Mouse (Mus musculus): ENCODE measurements at regions not wholly inside any gene's neighbourhood (a gene's known extent, or its start where the extent isn't known, plus 50 kb on each side); places are given as distances from the start of the nearest gene placed in this dataset.

GRCm38 (mm10) chr3:21760516-21761218, 315.8 kb upstream of the Tbl1xr1 start:
- H3K4me3 ChIP-seq (replicated peaks; ENCODE audit: low read length), result no peak overlapping the region
- no peak for TF ChIP-seq NANOG (IDR thresholded peaks at IDR 0.05; ENCODE audit: borderline replicate concordance, low read length)
- TF ChIP-seq CTCF (conservative IDR thresholded peaks at IDR 0.05; ENCODE audit: low read length), result no peak
- TF ChIP-seq POU5F1 (IDR thresholded peaks at IDR 0.05; ENCODE audit: borderline replicate concordance, low read length), result no peak
- no peaks in the 10 kb centered on the region for H3K27me3 ChIP-seq (ENCODE audit: insufficient read depth, low read length)
- H3K4me1 ChIP-seq (replicated peaks; ENCODE audit: low read depth, low read length), result no peaks in the 10 kb centered on the region
- H3K36me3 ChIP-seq (ENCODE audit: insufficient read depth, low read length), result no peaks in the 10 kb centered on the region
- H3K9me3 ChIP-seq (ENCODE audit: low read length), result peaks cover 4% of the 10 kb centered on the region; the same call in 1 of the 2 replicates

GRCm38 (mm10) chr3:21761219-21761600, 315.2 kb upstream of the Tbl1xr1 start:
- no peaks in the 10 kb centered on the region for H3K4me1 ChIP-seq (replicated peaks; ENCODE audit: low read depth, low read length)
- no peak for TF ChIP-seq NANOG (IDR thresholded peaks at IDR 0.05; ENCODE audit: borderline replicate concordance, low read length)
- no peak for TF ChIP-seq CTCF (conservative IDR thresholded peaks at IDR 0.05; ENCODE audit: low read length)
- TF ChIP-seq POU5F1 (IDR thresholded peaks at IDR 0.05; ENCODE audit: borderline replicate concordance, low read length), result no peak
- H3K27me3 ChIP-seq (ENCODE audit: insufficient read depth, low read length), result no peaks in the 10 kb centered on the region
- no peaks in the 10 kb centered on the region for H3K36me3 ChIP-seq (ENCODE audit: insufficient read depth, low read length)
- peaks cover 4% of the 10 kb centered on the region; the same call in 1 of the 2 replicates for H3K9me3 ChIP-seq (ENCODE audit: low read length)
- no peak overlapping the region for H3K4me3 ChIP-seq (replicated peaks; ENCODE audit: low read length)

GRCm38 (mm10) chr3:21761909-21762308, 314.5 kb upstream of the Tbl1xr1 start:
- Histone ChIP-seq H3K4me1 (replicated peaks; ENCODE audit: low read depth, low read length) (no peaks in the 10 kb centered on the region), H3K9me3 (ENCODE audit: low read length) (peaks cover 4% of the 10 kb centered on the region; the same call in 1 of the 2 replicates), H3K4me3 (replicated peaks; ENCODE audit: low read length) (no peak overlapping the region), H3K36me3 (ENCODE audit: insufficient read depth, low read length) (no peaks in the 10 kb centered on the region), H3K27me3 (ENCODE audit: insufficient read depth, low read length) (no peaks in the 10 kb centered on the region)
- TF ChIP-seq CTCF (conservative IDR thresholded peaks at IDR 0.05; ENCODE audit: low read length) (no peak), POU5F1 (IDR thresholded peaks at IDR 0.05; ENCODE audit: borderline replicate concordance, low read length) (no peak), NANOG (IDR thresholded peaks at IDR 0.05; ENCODE audit: borderline replicate concordance, low read length) (no peak)

- H3K4me1 ChIP-seq (replicated peaks; ENCODE audit: low read depth, low read length), result no peaks in the 10 kb centered on the region
- H3K4me3 ChIP-seq (replicated peaks; ENCODE audit: low read length), result no peak overlapping the region
- H3K27me3 ChIP-seq (ENCODE audit: insufficient read depth, low read length), result no peaks in the 10 kb centered on the region
- no peaks in the 10 kb centered on the region for H3K9me3 ChIP-seq (ENCODE audit: low read length)
- no peak for TF ChIP-seq NANOG (IDR thresholded peaks at IDR 0.05; ENCODE audit: borderline replicate concordance, low read length)
- no peak for TF ChIP-seq CTCF (conservative IDR thresholded peaks at IDR 0.05; ENCODE audit: low read length)
- no peak for TF ChIP-seq POU5F1 (IDR thresholded peaks at IDR 0.05; ENCODE audit: borderline replicate concordance, low read length)
- no peaks in the 10 kb centered on the region for H3K36me3 ChIP-seq (ENCODE audit: insufficient read depth, low read length)
These were observed 308.4 kb upstream of the Tbl1xr1 start for GRCm38 (mm10) chr3:21768081-21768480.

- H3K4me3 ChIP-seq (replicated peaks; ENCODE audit: low read length), result no peak overlapping the region
- no peaks in the 10 kb centered on the region for H3K27me3 ChIP-seq (ENCODE audit: insufficient read depth, low read length)
- no peak for TF ChIP-seq CTCF (conservative IDR thresholded peaks at IDR 0.05; ENCODE audit: low read length)
- no peak for TF ChIP-seq POU5F1 (IDR thresholded peaks at IDR 0.05; ENCODE audit: borderline replicate concordance, low read length)
- TF ChIP-seq NANOG (IDR thresholded peaks at IDR 0.05; ENCODE audit: borderline replicate concordance, low read length), result no peak
- H3K4me1 ChIP-seq (replicated peaks; ENCODE audit: low read depth, low read length), result 0 out of 2 replicates have a peak, but pooled peaks cover 4% of the 10 kb centered on the region
- H3K9me3 ChIP-seq (ENCODE audit: low read length), result no peaks in the 10 kb centered on the region
- no peaks in the 10 kb centered on the region for H3K36me3 ChIP-seq (ENCODE audit: insufficient read depth, low read length)
These were observed 306.4 kb upstream of the Tbl1xr1 start for GRCm38 (mm10) chr3:21769920-21770547.

- TF ChIP-seq NANOG (IDR thresholded peaks at IDR 0.05; ENCODE audit: borderline replicate concordance, low read length) (no peak), POU5F1 (IDR thresholded peaks at IDR 0.05; ENCODE audit: borderline replicate concordance, low read length) (no peak), CTCF (conservative IDR thresholded peaks at IDR 0.05; ENCODE audit: low read length) (no peak)
- no peaks in the 10 kb centered on the region for H3K27me3 ChIP-seq (ENCODE audit: insufficient read depth, low read length)
- no peak overlapping the region for H3K4me3 ChIP-seq (replicated peaks; ENCODE audit: low read length)
- 0 out of 2 replicates have a peak, but pooled peaks cover 4% of the 10 kb centered on the region for H3K4me1 ChIP-seq (replicated peaks; ENCODE audit: low read depth, low read length)
- H3K9me3 ChIP-seq (ENCODE audit: low read length), result peaks cover 16% of the 10 kb centered on the region; the same call in 1 of the 2 replicates
- H3K36me3 ChIP-seq (ENCODE audit: insufficient read depth, low read length), result no peaks in the 10 kb centered on the region
These were observed 304.6 kb upstream of the Tbl1xr1 start for GRCm38 (mm10) chr3:21771752-21772298.

GRCm38 (mm10) chr3:21774172-21774842, 302.1 kb upstream of the Tbl1xr1 start:
- Histone ChIP-seq H3K27me3 (ENCODE audit: insufficient read depth, low read length) (no peaks in the 10 kb centered on the region), H3K4me3 (replicated peaks; ENCODE audit: low read length) (no peak overlapping the region), H3K4me1 (replicated peaks; ENCODE audit: low read depth, low read length) (0 out of 2 replicates have a peak, but pooled peaks cover 4% of the 10 kb centered on the region), H3K36me3 (ENCODE audit: insufficient read depth, low read length) (no peaks in the 10 kb centered on the region), H3K9me3 (ENCODE audit: low read length) (peaks cover 21% of the 10 kb centered on the region)
- TF ChIP-seq POU5F1 (IDR thresholded peaks at IDR 0.05; ENCODE audit: borderline replicate concordance, low read length), result no peak
- TF ChIP-seq CTCF (conservative IDR thresholded peaks at IDR 0.05; ENCODE audit: low read length), result no peak
- no peak for TF ChIP-seq NANOG (IDR thresholded peaks at IDR 0.05; ENCODE audit: borderline replicate concordance, low read length)

- TF ChIP-seq POU5F1 (IDR thresholded peaks at IDR 0.05; ENCODE audit: borderline replicate concordance, low read length), result no peak
- no peak for TF ChIP-seq CTCF (conservative IDR thresholded peaks at IDR 0.05; ENCODE audit: low read length)
- TF ChIP-seq NANOG (IDR thresholded peaks at IDR 0.05; ENCODE audit: borderline replicate concordance, low read length), result no peak
- no peaks in the 10 kb centered on the region for H3K36me3 ChIP-seq (ENCODE audit: insufficient read depth, low read length)
- H3K27me3 ChIP-seq (ENCODE audit: insufficient read depth, low read length), result no peaks in the 10 kb centered on the region
- 0 out of 2 replicates have a peak, but pooled peaks cover 4% of the 10 kb centered on the region for H3K4me1 ChIP-seq (replicated peaks; ENCODE audit: low read depth, low read length)
- no peak overlapping the region for H3K4me3 ChIP-seq (replicated peaks; ENCODE audit: low read length)
- H3K9me3 ChIP-seq (ENCODE audit: low read length), result peaks cover 30% of the 10 kb centered on the region
These were observed 297.7 kb upstream of the Tbl1xr1 start for GRCm38 (mm10) chr3:21778789-21779188.

Measured in E14TG2a.4 (cell line).